Mouse (Mus musculus) Patski (cell line): ENCODE measurements around the gene Dusp9. TPM values are rescaled to one million over a fixed set of nuclear protein-coding genes. Genes with fewer than 3 reads are reported as not detected.

ENCODE experiments used
- ATAC-seq: fragments of 100-300 bp; one replicate; pipeline ENCODE4 v1.8.0; 2021
- CTCF ChIA-PET: fragments of 350-600 bp; sonication (Branson Sonifier 250); formaldehyde crosslinking; loops from one replicate; lab custom pipeline; 2022; ENCODE audit warnings: inconsistent platforms; lab: Charles Lee
- POLR2A ChIA-PET: fragments of 350-600 bp; sonication (Branson Sonifier 250); formaldehyde crosslinking; loops from one replicate; lab custom pipeline; 2022; ENCODE audit warnings: antibody characterized with exemption, inconsistent platforms; lab: Charles Lee
- DNase-seq: peaks from one replicate; pipeline ENCODE4 v3.0.0-alpha.2; 2011; ENCODE audit warnings: low read depth, low spot score
- H3K27me3 ChIP-seq: fragments of 371-371 bp; one replicate; pipeline ENCODE4 v1.5.1; 2021
- CTCF ChIP-seq: fragments of 100-300 bp; IDR thresholded peaks from one replicate; pipeline ENCODE4 v1.5.1; 2021
- in situ Hi-C: fragments of 300-500 bp; cut with MboI; formaldehyde crosslinking; loops from 3 replicates; pipeline ENCODE4 v1.11.1; 2018; ENCODE audit warnings: low pct_unique_long_range_greater_than_20kb, mixed read lengths
- polyA plus RNA-seq: library from polyadenylated mRNA; unstranded; gene quantifications from one replicate; pipeline ENCODE4 v1.2.3, GENCODE M21; 2021

The Dusp9 gene
- polyA plus RNA-seq, 1 experiment from 2014 or later: 0.08 TPM

DNA sequence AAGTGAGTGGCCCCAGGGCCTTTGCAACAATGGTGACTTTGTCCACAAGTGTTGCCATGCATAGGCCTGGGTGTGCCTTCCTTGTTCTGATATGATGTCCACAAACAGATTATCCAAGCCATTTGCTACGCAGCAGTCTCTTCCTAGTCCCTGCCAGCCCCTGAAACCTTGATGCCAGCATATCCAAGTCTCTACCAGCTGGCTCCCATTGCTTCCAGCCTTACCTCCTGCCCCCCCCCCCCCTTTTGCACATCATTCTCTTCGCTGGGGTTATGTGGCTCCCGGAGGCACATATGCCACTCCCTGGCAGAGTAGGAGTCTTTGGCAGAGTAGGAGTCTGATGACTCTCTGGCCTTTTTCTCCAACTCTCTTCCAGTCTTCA is 21.1 kb downstream of the Dusp9 start:
- no peak for ATAC-seq
- no peak for DNase-seq
- CTCF ChIA-PET: no interaction called here
- peaks cover 8% of the 10 kb centered on the region for H3K27me3 ChIP-seq
- TF ChIP-seq CTCF: no peak
- POLR2A ChIA-PET: no interaction called here
- in situ Hi-C loops: loop anchor here (25.0 kb wide), 1 partner anchor 648 kb away; no protein-coding TSS in a partner anchor

DNA sequence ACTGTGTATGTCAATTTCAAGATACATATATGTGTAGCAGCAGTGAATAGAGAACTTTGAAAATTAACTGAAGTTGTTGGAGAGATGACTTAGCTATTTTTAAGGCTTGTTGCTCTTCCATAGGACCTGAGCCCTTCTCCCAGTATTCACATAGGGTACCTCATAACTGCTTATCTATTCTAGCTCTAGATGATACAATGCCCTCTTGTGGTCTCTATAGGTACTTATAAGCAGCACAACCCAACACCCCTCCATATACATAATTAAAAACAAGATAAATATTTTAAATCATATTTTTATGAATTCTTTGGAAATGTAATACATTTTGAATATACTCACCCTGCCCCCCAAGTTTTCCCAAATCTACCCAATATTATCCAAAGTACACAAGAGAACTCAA is 23.9 kb downstream of the Dusp9 start:
- in situ Hi-C loops: loop anchor here (25.0 kb wide), 1 partner anchor 651 kb away; no protein-coding TSS in a partner anchor
- ATAC-seq (no peak), DNase-seq (no peak)
- CTCF ChIA-PET: no interaction called here
- no peak for TF ChIP-seq CTCF
- H3K27me3 ChIP-seq: peaks cover 13% of the 10 kb centered on the region
- POLR2A ChIA-PET: interaction anchor here (0.6 kb wide), 1 partner anchor 1310 kb away, joined by 6 read pairs; no protein-coding TSS in a partner anchor

DNA sequence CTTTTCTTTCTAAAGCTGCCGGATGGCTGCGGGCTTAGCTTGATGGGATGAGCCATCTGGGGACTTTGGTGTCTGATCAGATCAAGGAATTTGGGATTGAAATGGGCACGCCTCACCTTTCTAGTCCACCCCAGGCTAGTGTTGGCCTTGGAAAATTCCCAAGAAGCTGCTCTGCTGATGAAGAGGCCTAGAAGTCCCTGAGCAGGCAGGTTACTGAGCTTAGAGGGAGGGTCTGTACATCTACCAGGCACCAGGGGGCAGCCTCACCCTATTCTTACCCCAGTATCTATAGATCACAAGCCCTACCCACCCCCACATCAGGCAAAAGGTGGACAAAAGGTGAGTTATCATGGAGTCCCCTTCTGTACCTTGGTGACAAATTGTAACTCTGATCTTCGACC is 32.8 kb downstream of the Dusp9 start:
- CTCF ChIA-PET: interaction anchor here (0.7 to 1.3 kb wide), 3 partner anchors 14 to 19 kb away, joined by 3 to 12 read pairs (median 4); no protein-coding TSS in a partner anchor
- ATAC-seq: peak; percentile 23
- H3K27me3 ChIP-seq: peaks cover 8% of the 10 kb centered on the region
- POLR2A ChIA-PET: interaction anchor here (0.8 to 1.0 kb wide), 2 partner anchors 19 to 755 kb away, joined by 4 to 6 read pairs; no protein-coding TSS in a partner anchor
- no peak for TF ChIP-seq CTCF
- no peak for DNase-seq
- in situ Hi-C loops: loop anchor here (25.0 kb wide), 1 partner anchor 660 kb away; no protein-coding TSS in a partner anchor

DNA sequence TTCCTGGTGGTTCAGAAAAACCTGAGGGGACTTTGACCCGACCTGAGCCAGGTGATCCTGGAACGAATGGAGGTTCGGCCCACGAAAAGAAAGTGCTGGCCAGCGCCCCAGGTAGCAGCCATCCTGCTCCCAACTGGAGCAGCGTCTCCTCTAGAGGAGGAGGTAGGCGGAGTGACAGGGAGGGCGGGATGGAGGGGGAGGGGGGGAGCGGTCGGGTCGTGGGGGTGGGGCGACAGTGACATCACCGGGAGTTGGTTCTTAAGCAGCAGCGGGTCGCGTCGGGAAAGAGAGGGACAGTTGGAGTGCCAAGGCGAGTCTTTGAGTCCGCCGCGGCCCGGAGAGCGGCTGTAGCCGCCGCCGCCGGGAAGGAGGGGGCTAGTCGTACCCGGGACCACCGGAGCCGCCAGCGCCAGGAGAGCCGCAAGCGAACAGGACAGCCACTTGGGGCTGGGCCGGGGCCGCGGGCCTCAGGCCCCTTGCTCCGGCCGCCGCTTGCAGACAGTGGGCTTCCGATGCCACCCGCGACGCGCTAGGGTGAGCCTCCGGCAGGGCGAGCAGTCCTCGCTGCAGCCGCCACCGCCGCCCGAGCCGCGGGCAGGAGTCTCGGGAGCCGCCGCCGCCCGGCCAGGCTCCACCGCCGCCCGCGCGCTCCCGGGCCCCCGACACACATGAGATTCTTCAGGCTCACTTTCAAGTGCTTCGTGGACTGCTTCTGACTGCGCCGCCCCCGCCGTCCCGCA is 33.8 kb downstream of the Dusp9 start, which contains the start of gene Slc6a8:
Gene Slc6a8 (plus strand): TSS at position 272 of the 740 bp plus-strand sequence.
- no peak for DNase-seq
- peak; percentile 53 for ATAC-seq
- in situ Hi-C loops: loop anchor here (25.0 kb wide), 1 partner anchor 661 kb away; no protein-coding TSS in a partner anchor
- POLR2A ChIA-PET: interaction anchor here (1.0 kb wide), 1 partner anchor 18 kb away, joined by 4 read pairs; no protein-coding TSS in a partner anchor
- CTCF ChIA-PET: interaction anchor here (1.2 to 1.3 kb wide), 2 partner anchors 13 to 18 kb away, joined by 4 to 12 read pairs; no protein-coding TSS in a partner anchor
- H3K27me3 ChIP-seq: peaks cover 3% of the 10 kb centered on the region
- TF ChIP-seq CTCF: no peak

DNA sequence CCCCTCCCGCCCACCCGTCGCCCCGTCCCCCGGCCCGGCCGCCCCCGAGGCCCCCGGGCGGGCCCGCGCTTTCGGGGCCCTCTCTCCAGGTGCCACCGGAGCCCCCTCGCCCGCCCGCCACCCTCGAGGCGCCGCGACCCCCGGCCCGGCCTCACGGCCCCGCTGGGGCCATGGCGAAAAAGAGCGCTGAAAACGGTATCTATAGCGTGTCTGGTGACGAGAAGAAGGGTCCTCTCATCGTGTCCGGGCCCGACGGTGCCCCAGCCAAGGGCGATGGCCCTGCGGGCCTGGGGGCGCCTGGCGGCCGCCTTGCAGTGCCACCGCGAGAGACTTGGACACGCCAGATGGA is 34.4 kb downstream of the Dusp9 start:
- POLR2A ChIA-PET: no interaction called here

DNA sequence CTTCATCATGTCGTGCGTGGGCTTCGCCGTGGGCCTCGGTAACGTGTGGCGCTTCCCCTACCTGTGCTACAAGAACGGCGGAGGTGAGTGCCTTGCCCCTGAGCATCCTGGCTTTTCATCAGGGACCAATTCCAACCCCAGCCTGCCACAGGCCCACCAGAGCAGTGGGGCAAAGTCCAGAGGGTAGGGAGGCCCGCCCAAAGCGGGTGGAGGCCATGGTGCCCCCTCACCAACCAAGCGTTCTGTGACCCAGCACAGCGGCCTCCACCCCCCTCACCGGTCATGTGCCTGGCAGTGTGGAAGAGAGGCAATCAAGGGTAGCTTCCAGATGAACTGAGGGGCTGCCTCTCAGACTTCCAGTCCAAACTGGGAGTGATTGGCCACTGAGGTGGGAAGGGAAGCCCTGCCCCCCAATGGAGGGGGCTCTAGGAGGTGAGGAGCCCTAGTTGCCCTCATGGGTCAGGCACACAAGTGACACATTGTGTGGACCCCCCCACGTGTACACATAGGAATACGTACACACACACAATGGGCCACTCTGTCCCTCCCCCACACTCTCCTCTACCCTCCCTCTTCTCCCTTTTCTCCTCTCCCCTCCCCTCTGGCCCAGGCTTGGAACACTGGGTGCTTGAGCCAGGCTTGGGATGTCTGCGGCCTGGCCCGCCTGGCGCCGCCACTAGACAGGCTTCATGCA is 34.9 kb downstream of the Dusp9 start:
- ATAC-seq (no peak), DNase-seq (no peak)
- TF ChIP-seq CTCF: no peak
- peaks cover under 1% of the 10 kb centered on the region for H3K27me3 ChIP-seq
- ChIA-PET CTCF (interaction anchor here (2.4 kb wide), 1 partner anchor 17 kb away, joined by 11 read pairs; no protein-coding TSS in a partner anchor), POLR2A (interaction anchor here (1.7 kb wide), 1 partner anchor 11 kb away, joined by 9 read pairs; no protein-coding TSS in a partner anchor)
- in situ Hi-C loops: loop anchor here (25.0 kb wide), 1 partner anchor 662 kb away; no protein-coding TSS in a partner anchor

More for the DNA sequence above, 34.4 kb downstream of the Dusp9 start:
- DNase-seq (no peak), ATAC-seq (no peak)
- in situ Hi-C loops: loop anchor here (25.0 kb wide), 1 partner anchor 661 kb away; no protein-coding TSS in a partner anchor
- no peak for TF ChIP-seq CTCF
- H3K27me3 ChIP-seq: peaks cover 3% of the 10 kb centered on the region
- CTCF ChIA-PET: no interaction called here

DNA sequence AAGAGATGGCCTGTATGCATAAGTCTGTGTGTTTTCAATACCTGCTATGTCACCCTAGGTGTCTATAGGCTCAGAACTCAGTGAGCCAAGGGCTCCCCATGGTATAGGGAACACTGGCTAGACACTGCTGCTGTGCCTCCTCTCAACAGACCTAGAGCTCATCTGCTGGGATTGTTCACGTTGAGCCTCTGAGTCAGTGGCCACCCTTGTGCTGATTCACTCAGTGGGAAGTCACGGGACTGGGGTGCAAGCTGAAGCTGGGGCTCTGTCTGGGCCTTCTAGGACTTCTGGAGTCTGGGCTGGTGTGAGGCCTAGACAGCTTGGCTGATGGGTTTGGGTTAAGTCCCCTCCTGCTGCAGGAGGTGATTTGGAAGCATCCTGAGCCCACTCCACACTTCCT is 36.0 kb downstream of the Dusp9 start:
- ATAC-seq: no peak
- ChIA-PET CTCF (interaction anchor here (1.2 to 2.4 kb wide), 3 partner anchors 10 to 45 kb away, joined by 3 to 11 read pairs (median 5); no protein-coding TSS in a partner anchor), POLR2A (interaction anchor here (1.7 kb wide), 1 partner anchor 10 kb away, joined by 9 read pairs; no protein-coding TSS in a partner anchor)
- H3K27me3 ChIP-seq: no peaks in the 10 kb centered on the region
- in situ Hi-C loops: no loop called here
- no peak for DNase-seq
- TF ChIP-seq CTCF: no peak

DNA sequence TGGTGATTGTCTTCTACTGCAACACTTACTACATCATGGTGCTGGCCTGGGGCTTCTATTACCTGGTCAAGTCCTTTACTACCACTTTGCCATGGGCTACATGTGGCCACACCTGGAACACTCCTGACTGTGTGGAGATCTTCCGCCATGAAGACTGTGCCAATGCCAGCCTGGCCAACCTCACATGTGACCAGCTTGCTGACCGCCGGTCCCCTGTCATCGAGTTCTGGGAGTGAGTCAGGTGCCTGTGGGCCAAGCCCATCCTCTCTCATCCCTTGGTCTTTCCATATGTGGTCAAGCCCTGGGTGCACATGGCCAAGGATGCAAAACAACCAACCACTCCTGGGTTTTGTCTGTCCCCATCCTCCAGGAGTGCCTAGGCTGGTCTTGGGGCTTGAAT is 37.4 kb downstream of the Dusp9 start:
- CTCF ChIA-PET: interaction anchor here (2.4 kb wide), 1 partner anchor 15 kb away, joined by 11 read pairs; no protein-coding TSS in a partner anchor

DNA sequence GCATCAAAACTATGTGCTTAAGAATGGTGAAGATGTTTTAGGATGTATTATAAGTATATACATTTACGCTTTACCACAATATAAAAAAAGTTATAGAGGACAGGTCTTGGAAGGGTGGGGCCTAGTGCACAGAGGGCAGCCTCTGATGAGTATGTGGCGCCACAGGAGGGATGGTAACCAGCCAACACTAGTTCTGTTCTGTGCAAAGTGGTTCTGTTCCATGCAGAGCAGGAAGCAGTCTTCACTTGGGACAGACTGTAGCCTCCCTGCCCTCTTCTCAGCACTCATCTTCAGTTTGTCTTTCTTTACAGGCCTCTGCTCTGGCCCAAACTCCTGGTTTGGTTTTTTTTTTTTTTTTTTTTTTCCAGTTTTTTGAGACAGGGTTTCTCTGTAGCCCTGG is 44.9 kb downstream of the Dusp9 start:
- in situ Hi-C loops: no loop called here
- peaks cover 2% of the 10 kb centered on the region for H3K27me3 ChIP-seq
- CTCF ChIA-PET: no interaction called here
- DNase-seq (no peak), ATAC-seq (no peak)
- TF ChIP-seq CTCF: no peak
- POLR2A ChIA-PET: no interaction called here

More for the DNA sequence above, 37.4 kb downstream of the Dusp9 start:
- ATAC-seq: no peak
- TF ChIP-seq CTCF: no peak
- no peaks in the 10 kb centered on the region for H3K27me3 ChIP-seq
- no peak for DNase-seq
- POLR2A ChIA-PET: no interaction called here
- in situ Hi-C loops: no loop called here

DNA sequence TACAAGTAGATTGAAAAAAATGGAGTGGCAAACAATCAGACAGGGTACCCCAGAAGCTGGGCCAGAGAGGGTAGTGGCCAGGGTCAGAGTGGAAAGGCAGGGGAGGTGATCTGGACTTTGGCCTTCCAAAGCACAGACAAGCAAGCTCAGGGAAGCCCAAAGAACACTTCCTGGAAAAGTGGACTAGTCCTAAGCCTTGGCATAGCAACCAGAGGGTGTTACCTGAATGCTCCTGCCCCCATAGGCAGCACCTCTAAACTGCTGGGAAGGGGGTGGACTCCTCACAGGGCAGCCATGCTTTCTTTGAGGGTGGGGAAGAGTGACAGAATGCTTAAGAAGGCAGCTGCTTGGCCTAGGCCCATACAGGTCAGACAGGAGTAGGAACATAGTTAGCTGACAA is 45.8 kb downstream of the Dusp9 start:
- ChIA-PET CTCF (interaction anchor here (1.2 kb wide), 2 partner anchors 10 to 33 kb away, joined by 3 to 5 read pairs; no protein-coding TSS in a partner anchor), POLR2A (interaction anchor here (1.6 kb wide), 1 partner anchor 10 kb away, joined by 9 read pairs; no protein-coding TSS in a partner anchor)
- peaks cover 2% of the 10 kb centered on the region for H3K27me3 ChIP-seq
- no peak for TF ChIP-seq CTCF
- ATAC-seq (no peak), DNase-seq (no peak)
- in situ Hi-C loops: no loop called here
